Mouse (Mus musculus): ENCODE measurements around the gene Lsm11. TPM values are rescaled to one million over a fixed set of nuclear protein-coding genes. Genes with fewer than 3 reads are reported as not detected.

Lsm11 gene
- polyA plus RNA-seq, 1 experiment from 2014 or later: 4.3 TPM

- ATAC-seq (replicated peaks; ENCODE audit: low FRiP score, low read depth) (no peak), DNase-seq (ENCODE audit: low spot score) (no peak)
- Histone ChIP-seq H3K9me3 (replicated peaks; ENCODE audit: low read length) (no peaks in the 10 kb centered on the region), H3K4me2 (ENCODE audit: low read length) (peak overlapping the region; percentile 11; the same call in 1 of the 2 replicates), H3K4me3 (replicated peaks; ENCODE audit: low read depth, low read length) (no peak overlapping the region), H3K27ac (no peak overlapping the region), H3K9ac (ENCODE audit: low read depth, low read length) (peak overlapping the region; percentile 19; the same call in 1 of the 2 replicates), H3K36me3 (ENCODE audit: insufficient read depth, low read length) (no peaks in the 10 kb centered on the region), H3K27me3 (ENCODE audit: insufficient read depth, low read length) (no peaks in the 10 kb centered on the region), H3K4me1 (replicated peaks; ENCODE audit: insufficient read depth, low read length) (0 out of 2 replicates have a peak, but pooled peaks cover 3% of the 10 kb centered on the region)
- 47% methylated on average over 8 of the region's 8 CpGs for WGBS
- TF ChIP-seq CTCF (IDR thresholded peaks at IDR 0.05; ENCODE audit: low read depth): no peak
Observed at GRCm38 (mm10) chr11:45921026-45921425, 23.7 kb downstream of the Lsm11 start.

- ATAC-seq (replicated peaks; ENCODE audit: low FRiP score, low read depth) (no peak), DNase-seq (ENCODE audit: low spot score) (no peak)
- no peak overlapping the region for H3K27ac ChIP-seq
- no peaks in the 10 kb centered on the region for H3K9me3 ChIP-seq (replicated peaks; ENCODE audit: low read length)
- no peak overlapping the region for H3K4me3 ChIP-seq (replicated peaks; ENCODE audit: low read depth, low read length)
- H3K36me3 ChIP-seq (ENCODE audit: insufficient read depth, low read length): no peaks in the 10 kb centered on the region
- no peak for TF ChIP-seq CTCF (IDR thresholded peaks at IDR 0.05; ENCODE audit: low read depth)
- H3K27me3 ChIP-seq (ENCODE audit: insufficient read depth, low read length): no peaks in the 10 kb centered on the region
- H3K4me1 ChIP-seq (replicated peaks; ENCODE audit: insufficient read depth, low read length): 0 out of 2 replicates have a peak, but pooled peaks cover 3% of the 10 kb centered on the region
- WGBS: 65% methylated on average over 4 of the region's 4 CpGs
- H3K9ac ChIP-seq (ENCODE audit: low read depth, low read length): no peak overlapping the region
- no peak overlapping the region for H3K4me2 ChIP-seq (ENCODE audit: low read length)
Observed at GRCm38 (mm10) chr11:45918836-45919235, 25.9 kb downstream of the Lsm11 start.

- H3K4me2 ChIP-seq (ENCODE audit: low read length): no peak overlapping the region
- DNase-seq (ENCODE audit: low spot score): no peak
Observed at GRCm38 (mm10) chr11:45918018-45918417, 26.7 kb downstream of the Lsm11 start.

GRCm38 (mm10) chr11:45916196-45916595 lies 28.5 kb downstream of the Lsm11 start:
- no peak for ATAC-seq (replicated peaks; ENCODE audit: low FRiP score, low read depth)
- Histone ChIP-seq H3K9me3 (replicated peaks; ENCODE audit: low read length) (no peaks in the 10 kb centered on the region), H3K27ac (no peak overlapping the region), H3K4me3 (replicated peaks; ENCODE audit: low read depth, low read length) (no peak overlapping the region), H3K36me3 (ENCODE audit: insufficient read depth, low read length) (peaks cover 7% of the 10 kb centered on the region), H3K4me1 (replicated peaks; ENCODE audit: insufficient read depth, low read length) (no peaks in the 10 kb centered on the region), H3K4me2 (ENCODE audit: low read length) (no peak overlapping the region), H3K9ac (ENCODE audit: low read depth, low read length) (no peak overlapping the region), H3K27me3 (ENCODE audit: insufficient read depth, low read length) (no peaks in the 10 kb centered on the region)
- no peak for DNase-seq (ENCODE audit: low spot score)
- TF ChIP-seq CTCF (IDR thresholded peaks at IDR 0.05; ENCODE audit: low read depth): no peak
- 84% methylated on average over 10 of the region's 10 CpGs for WGBS

More at GRCm38 (mm10) chr11:45918018-45918417, 26.7 kb downstream of the Lsm11 start:
- H3K36me3 ChIP-seq (ENCODE audit: insufficient read depth, low read length): no peaks in the 10 kb centered on the region
- H3K27ac ChIP-seq: no peak overlapping the region
- ATAC-seq (replicated peaks; ENCODE audit: low FRiP score, low read depth): no peak
- no peak overlapping the region for H3K9ac ChIP-seq (ENCODE audit: low read depth, low read length)
- H3K9me3 ChIP-seq (replicated peaks; ENCODE audit: low read length): no peaks in the 10 kb centered on the region
- no peak for TF ChIP-seq CTCF (IDR thresholded peaks at IDR 0.05; ENCODE audit: low read depth)
- 90% methylated on average over 6 of the region's 6 CpGs for WGBS
- H3K27me3 ChIP-seq (ENCODE audit: insufficient read depth, low read length): no peaks in the 10 kb centered on the region
- H3K4me1 ChIP-seq (replicated peaks; ENCODE audit: insufficient read depth, low read length): 0 out of 2 replicates have a peak, but pooled peaks cover 3% of the 10 kb centered on the region
- no peak overlapping the region for H3K4me3 ChIP-seq (replicated peaks; ENCODE audit: low read depth, low read length)

GRCm38 (mm10) chr11:45910701-45911100 lies 34.0 kb downstream of the Lsm11 start:
- H3K4me2 ChIP-seq (ENCODE audit: low read length): no peak overlapping the region
- no peak for TF ChIP-seq CTCF (IDR thresholded peaks at IDR 0.05; ENCODE audit: low read depth)
- no peak overlapping the region for H3K9ac ChIP-seq (ENCODE audit: low read depth, low read length)
- H3K4me1 ChIP-seq (replicated peaks; ENCODE audit: insufficient read depth, low read length): no peaks in the 10 kb centered on the region
- peaks cover 43% of the 10 kb centered on the region for H3K36me3 ChIP-seq (ENCODE audit: insufficient read depth, low read length)
- H3K4me3 ChIP-seq (replicated peaks; ENCODE audit: low read depth, low read length): no peak overlapping the region
- ATAC-seq (replicated peaks; ENCODE audit: low FRiP score, low read depth): no peak
- DNase-seq (ENCODE audit: low spot score): no peak
- no peaks in the 10 kb centered on the region for H3K9me3 ChIP-seq (replicated peaks; ENCODE audit: low read length)
- H3K27ac ChIP-seq: no peak overlapping the region
- WGBS: 96% methylated on average over 5 of the region's 5 CpGs
- H3K27me3 ChIP-seq (ENCODE audit: insufficient read depth, low read length): no peaks in the 10 kb centered on the region

DNA sequence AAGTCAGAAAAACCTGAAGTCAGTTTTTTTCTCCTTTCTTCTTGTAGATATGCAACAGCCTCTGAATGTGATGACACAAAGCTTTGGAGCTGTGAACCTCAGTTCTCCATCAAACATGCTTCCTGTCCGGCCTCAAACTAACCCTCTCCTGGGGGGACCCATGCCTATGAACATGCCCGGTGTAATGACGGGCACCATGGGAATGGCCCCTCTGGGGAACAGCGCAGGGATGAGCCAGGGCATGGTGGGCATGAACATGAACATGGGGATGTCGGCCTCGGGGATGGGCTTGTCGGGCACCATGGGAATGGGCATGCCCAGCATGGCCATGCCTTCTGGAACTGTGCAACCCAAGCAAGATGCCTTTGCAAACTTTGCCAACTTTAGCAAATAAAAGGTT lies 35.8 kb downstream of the Lsm11 start:
- Histone ChIP-seq H3K9ac (ENCODE audit: low read depth, low read length) (no peak overlapping the region), H3K4me3 (replicated peaks; ENCODE audit: low read depth, low read length) (no peak overlapping the region), H3K9me3 (replicated peaks; ENCODE audit: low read length) (no peaks in the 10 kb centered on the region), H3K27me3 (ENCODE audit: insufficient read depth, low read length) (no peaks in the 10 kb centered on the region), H3K36me3 (ENCODE audit: insufficient read depth, low read length) (peaks cover 43% of the 10 kb centered on the region), H3K27ac (no peak overlapping the region), H3K4me2 (ENCODE audit: low read length) (no peak overlapping the region), H3K4me1 (replicated peaks; ENCODE audit: insufficient read depth, low read length) (no peaks in the 10 kb centered on the region)
- no peak for DNase-seq (ENCODE audit: low spot score)
- no peak for ATAC-seq (replicated peaks; ENCODE audit: low FRiP score, low read depth)
- WGBS: 98% methylated on average over 7 of the region's 7 CpGs
- TF ChIP-seq CTCF (IDR thresholded peaks at IDR 0.05; ENCODE audit: low read depth): no peak

DNA sequence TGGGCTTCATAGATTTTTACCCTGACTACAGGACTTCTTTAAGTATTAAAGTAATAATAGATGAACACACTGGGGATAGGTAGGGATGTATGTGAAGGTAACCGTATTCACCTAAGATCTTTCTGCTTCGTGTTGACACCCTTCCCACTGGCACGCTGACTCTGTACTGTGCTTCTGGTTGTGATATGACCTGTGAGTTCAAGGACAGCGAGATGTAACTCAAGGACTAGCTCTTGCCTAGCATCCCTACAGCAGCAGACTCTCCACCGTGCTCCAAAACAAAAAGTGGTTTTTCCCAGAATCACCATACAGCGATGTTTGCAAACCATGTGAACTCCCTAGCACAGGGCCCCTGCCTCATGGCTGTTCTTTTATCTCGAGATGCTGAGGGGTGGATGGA lies 36.7 kb downstream of the Lsm11 start:
- no peaks in the 10 kb centered on the region for H3K9me3 ChIP-seq (replicated peaks; ENCODE audit: low read length)
- no peaks in the 10 kb centered on the region for H3K27me3 ChIP-seq (ENCODE audit: insufficient read depth, low read length)
- no peak overlapping the region for H3K27ac ChIP-seq
- DNase-seq (ENCODE audit: low spot score) (no peak), ATAC-seq (replicated peaks; ENCODE audit: low FRiP score, low read depth) (no peak)
- WGBS: 91% methylated on average over 7 of the region's 7 CpGs
- no peak overlapping the region for H3K9ac ChIP-seq (ENCODE audit: low read depth, low read length)
- H3K4me1 ChIP-seq (replicated peaks; ENCODE audit: insufficient read depth, low read length): no peaks in the 10 kb centered on the region
- H3K4me2 ChIP-seq (ENCODE audit: low read length): no peak overlapping the region
- no peak overlapping the region for H3K4me3 ChIP-seq (replicated peaks; ENCODE audit: low read depth, low read length)
- no peak for TF ChIP-seq CTCF (IDR thresholded peaks at IDR 0.05; ENCODE audit: low read depth)
- peaks cover 50% of the 10 kb centered on the region for H3K36me3 ChIP-seq (ENCODE audit: insufficient read depth, low read length)

All from kidney, postnatal 0 days (tissue).